In the genomic region with DNA sequence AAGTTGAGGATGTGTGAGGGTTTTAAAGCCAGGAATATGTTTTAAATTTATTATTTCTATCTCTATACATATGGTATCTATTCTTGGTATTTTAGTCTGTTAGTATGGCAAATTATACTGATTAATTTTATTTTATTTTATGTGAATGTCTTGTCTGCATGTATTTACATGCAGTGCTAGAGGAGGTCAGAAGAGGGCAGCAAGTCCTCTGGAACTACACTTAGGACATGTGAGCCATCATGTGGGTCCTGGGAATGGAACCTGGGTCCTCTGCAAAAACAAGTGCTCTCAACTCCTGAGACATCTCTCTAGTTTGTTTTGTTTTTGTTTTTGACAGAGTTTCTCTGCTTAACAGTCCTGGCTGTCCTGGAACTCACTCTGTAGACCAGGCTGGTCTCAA, we compare ENCODE assay signal across 20 mouse cellular contexts. TPM values are rescaled to one million over a fixed set of nuclear protein-coding genes. Genes with fewer than 3 reads are reported as not detected.
DNase-seq lines count a peak whose midpoint lies in the region; ATAC-seq and TF ChIP-seq lines count a peak whose summit lies in the region.
"Had no signal": no experiment of that assay in that cellular context is flagged by ENCODE, and none has a peak within 500 bp of the region (broad histone marks: within the 10 kb centered on the region; RNA-seq: fewer than 3 reads in every experiment).

No protein-coding gene starts in this region.

- ATAC-seq in forebrain, postnatal 0 days, result no peak
- no peak for ATAC-seq in forebrain, embryonic 12.5 days (ENCODE audit: low FRiP score)

- H3K27ac ChIP-seq in forebrain, postnatal 0 days (ENCODE audit: low read depth, low read length), result no peak overlapping the region
- no peak overlapping the region for H3K27ac ChIP-seq in forebrain, embryonic 12.5 days
- no peak overlapping the region for H3K27ac ChIP-seq in left cerebral cortex, adult 2 months
- H3K27ac ChIP-seq: embryonic facial prominence, embryonic 13.5 days; hindbrain, embryonic 13.5 days; limb, embryonic 12.5 days; neural tube, embryonic 15.5 days had no signal

- no peak overlapping the region for H3K4me3 ChIP-seq in forebrain, postnatal 0 days (ENCODE audit: low read depth, low read length)
- no peak overlapping the region for H3K4me3 ChIP-seq in forebrain, embryonic 12.5 days (replicated peaks)
- no peak overlapping the region for H3K4me3 ChIP-seq in left cerebral cortex, adult 2 months
- H3K4me3 ChIP-seq: embryonic facial prominence, embryonic 13.5 days; hindbrain, embryonic 13.5 days; limb, embryonic 12.5 days; neural tube, embryonic 15.5 days had no signal

- no peak overlapping the region for H3K9ac ChIP-seq in forebrain, postnatal 0 days
- H3K9ac ChIP-seq in forebrain, embryonic 12.5 days, result no peak overlapping the region
- H3K9ac ChIP-seq: embryonic facial prominence, embryonic 13.5 days; hindbrain, embryonic 13.5 days; limb, embryonic 12.5 days; neural tube, embryonic 15.5 days had no signal

- intact Hi-C loops in left cerebral cortex, adult 2 months (cut with DNase I), result no loop called here
- intact Hi-C loops in left cerebral cortex, postnatal 36 days (cut with DNase I), result no loop called here
- intact Hi-C loops in gastrocnemius, postnatal 36 days (cut with DNase I), result no loop called here

- no peaks in the 10 kb centered on the region for H3K4me1 ChIP-seq in forebrain, postnatal 0 days (ENCODE audit: insufficient read depth)
- H3K4me1 ChIP-seq in forebrain, embryonic 12.5 days, result no peaks in the 10 kb centered on the region
- H3K4me1 ChIP-seq: embryonic facial prominence, embryonic 13.5 days; hindbrain, embryonic 13.5 days; limb, embryonic 12.5 days had no signal

- H3K27me3 ChIP-seq in forebrain, postnatal 0 days (ENCODE audit: insufficient read depth, low read length), result no peaks in the 10 kb centered on the region
- no peaks in the 10 kb centered on the region for H3K27me3 ChIP-seq in forebrain, embryonic 12.5 days
- H3K27me3 ChIP-seq: hindbrain, embryonic 13.5 days; neural tube, embryonic 15.5 days had no signal

- H3K9me3 ChIP-seq in forebrain, postnatal 0 days (ENCODE audit: low read length), result no peaks in the 10 kb centered on the region
- H3K9me3 ChIP-seq in forebrain, embryonic 12.5 days, result no peaks in the 10 kb centered on the region
- H3K9me3 ChIP-seq: embryonic facial prominence, embryonic 13.5 days; hindbrain, embryonic 13.5 days; limb, embryonic 12.5 days; neural tube, embryonic 15.5 days had no signal

- no peak overlapping the region for H3K4me2 ChIP-seq in forebrain, postnatal 0 days (ENCODE audit: low read depth)
- no peak overlapping the region for H3K4me2 ChIP-seq in forebrain, embryonic 12.5 days
- H3K4me2 ChIP-seq: embryonic facial prominence, embryonic 13.5 days; hindbrain, embryonic 13.5 days; limb, embryonic 12.5 days; neural tube, embryonic 15.5 days had no signal

- no peaks in the 10 kb centered on the region for H3K36me3 ChIP-seq in forebrain, postnatal 0 days (ENCODE audit: insufficient read depth)
- no peaks in the 10 kb centered on the region for H3K36me3 ChIP-seq in forebrain, embryonic 12.5 days (replicated peaks)
- H3K36me3 ChIP-seq: embryonic facial prominence, embryonic 13.5 days; hindbrain, embryonic 13.5 days; limb, embryonic 12.5 days; neural tube, embryonic 15.5 days had no signal

- peak; percentile 43; the same call in 1 of the 2 replicates for TF ChIP-seq CTCF in forebrain, postnatal 0 days (IDR thresholded peaks at IDR 0.05; ENCODE audit: low read depth)
- TF ChIP-seq CTCF in left cerebral cortex, adult 2 months (IDR thresholded peaks at IDR 0.05), result peak; percentile 34

- DNase-seq in forebrain, postnatal 0 days, result no peak
- no peak for DNase-seq in left cerebral cortex, adult 2 months (ENCODE audit: extremely low spot score in 1 of 2, low spot score in 2 of 2)
- DNase-seq in left cerebral cortex, postnatal 36 days (ENCODE audit: low spot score in 2 of 2), result no peak
- DNase-seq in A20 (ENCODE audit: low read depth, low spot score) (peak; percentile 26), ZHBTc4 (ENCODE audit: low read depth, low spot score) (peak; percentile 60)
- DNase-seq in urinary bladder, adult 2 months (ENCODE audit: low spot score), result no peak
- no peak for DNase-seq in gastrocnemius, postnatal 36 days
- DNase-seq: adrenal gland, adult 8-10 months; cerebellum, adult 18-20 months; kidney, adult 18-20 months; thymus, adult 2 months had no signal

RNA-seq across cellular contexts. Expression of a gene that starts 18.5 kb away (rescaled TPM):
- total RNA-seq in forebrain, postnatal 0 days (2014; rRNA removed), result 11.5 and 13.6 TPM in 2 replicates
- 3.0 and 5.1 TPM in 2 replicates for polyA plus RNA-seq in forebrain, postnatal 0 days (2015; fragmentation: Nextera tagmentation; extraction: Ambion mirVana)
- 2.0 and 2.3 TPM in 2 replicates for polyA plus RNA-seq in forebrain, embryonic 12.5 days (2016; fragmentation: Nextera tagmentation; extraction: Ambion mirVana)
- total RNA-seq in left cerebral cortex, adult 2 months (2021), result 10 to 100 TPM; 18.2 to 27.3 TPM
- total RNA-seq in left cerebral cortex, postnatal 36 days (2021), result 10 to 100 TPM; 16.4 to 23.5 TPM
- polyA plus RNA-seq in urinary bladder, adult 2 months (2012; rRNA removed), result 10.6 and 16.4 TPM in 2 replicates
- total RNA-seq in gastrocnemius, postnatal 36 days (2021), result 1 to 10 TPM; 1.6 to 2.0 TPM
- total RNA-seq: common myeloid progenitor, adult 5-6 weeks; granulocyte monocyte progenitor cell, adult 5-6 weeks; megakaryocyte-erythroid progenitor cell, adult 5-6 weeks; monocyte, adult 5-6 weeks had no signal

RNA-seq across cellular contexts. Expression of a gene that starts 47.1 kb away (rescaled TPM):
- total RNA-seq in forebrain, postnatal 0 days (2014; rRNA removed), result 80.1 and 108 TPM in 2 replicates
- polyA plus RNA-seq in forebrain, postnatal 0 days (2015; fragmentation: Nextera tagmentation; extraction: Ambion mirVana), result 84.3 and 96.8 TPM in 2 replicates
- 65.6 and 66.1 TPM in 2 replicates for polyA plus RNA-seq in forebrain, embryonic 12.5 days (2016; fragmentation: Nextera tagmentation; extraction: Ambion mirVana)
- 10 to 100 TPM; 32.1 to 35.0 TPM for total RNA-seq in left cerebral cortex, adult 2 months (2021)
- total RNA-seq in left cerebral cortex, postnatal 36 days (2021), result 10 to 100 TPM; 32.9 to 33.1 TPM
- 21.5 and 23.3 TPM in 2 replicates for polyA plus RNA-seq in urinary bladder, adult 2 months (2012; rRNA removed)
- 1 to 10 TPM; 6.3 to 6.6 TPM for total RNA-seq in gastrocnemius, postnatal 36 days (2021)

Comparison
In these comparisons a context has a peak if more than half of its experiments do, and no peak if none do; other contexts are left out.
1. DNase-seq: peak in A20 (single experiment) and ZHBTc4 (single experiment); none in forebrain, postnatal 0 days (single experiment), left cerebral cortex, adult 2 months (0 of 2), left cerebral cortex, postnatal 36 days (0 of 2), urinary bladder, adult 2 months (single experiment) and gastrocnemius, postnatal 36 days (0 of 2).
2. RNA of a gene that starts 47.1 kb away (total RNA-seq): 80.1 to 108 TPM in forebrain, postnatal 0 days, 32.1 to 35.0 TPM in left cerebral cortex, adult 2 months and 32.9 to 33.1 TPM in left cerebral cortex, postnatal 36 days; 6.3 to 6.6 TPM in gastrocnemius, postnatal 36 days; every median in the first group is over 4 times any median in the second.